Mouse (Mus musculus): ENCODE measurements at regions not wholly inside any gene's neighbourhood (a gene's known extent, or its start where the extent isn't known, plus 50 kb on each side); places are given as distances from the start of the nearest gene placed in this dataset.

DNA sequence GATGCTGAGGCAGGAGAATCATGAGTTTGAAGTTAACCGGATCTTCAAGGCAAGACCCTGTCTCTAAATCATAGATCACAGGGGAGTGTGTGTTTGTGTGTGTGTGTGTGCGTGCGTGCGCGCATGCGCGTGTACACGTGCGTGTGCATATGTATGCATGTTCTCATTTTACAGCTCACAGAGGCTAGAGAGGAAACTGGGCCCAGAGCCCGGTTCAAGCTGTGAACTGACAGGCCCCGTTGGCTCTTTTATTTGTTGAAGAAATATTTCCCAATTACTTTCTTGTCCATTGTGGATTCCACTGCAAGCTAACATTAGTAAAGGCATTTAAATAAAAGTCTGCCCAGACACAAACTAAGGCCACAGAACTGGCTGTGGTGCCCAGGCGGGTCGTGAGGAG lies 63.7 kb upstream of the Slc2a1 start:
- TF ChIP-seq POLR2A (IDR thresholded peaks at IDR 0.05; ENCODE audit: borderline replicate concordance, insufficient read depth, low read length) (no peak), CTCF (IDR thresholded peaks at IDR 0.05; ENCODE audit: borderline replicate concordance, insufficient read depth, low read depth, low read length) (no peak)
